Mouse (Mus musculus): ENCODE data around the gene Fxyd3.

Fxyd3 gene

GRCm38 (mm10) chr7:31076492-31076891 is at the start of gene Fxyd3:
Gene Fxyd3, minus strand, starts transcription at chr7:31076704.
- no peak for DNase-seq (ENCODE audit: low read depth, low spot score)

GRCm38 (mm10) chr7:31125116-31125515 is 48.6 kb upstream of the Fxyd3 start:
- DNase-seq (ENCODE audit: low read depth, low spot score) = no peak

GRCm38 (mm10) chr7:31124381-31124780 is 47.9 kb upstream of the Fxyd3 start:
- DNase-seq (ENCODE audit: low read depth, low spot score) = no peak

- DNase-seq (ENCODE audit: low read depth, low spot score) = no peak
Measured at GRCm38 (mm10) chr7:31123697-31124096, 47.2 kb upstream of the Fxyd3 start.

GRCm38 (mm10) chr7:31122641-31123631 is 46.4 kb upstream of the Fxyd3 start:
- DNase-seq (ENCODE audit: low read depth, low spot score) = no peak

- no peak for DNase-seq (ENCODE audit: low read depth, low spot score)
Measured at GRCm38 (mm10) chr7:31119556-31119955, 43.1 kb upstream of the Fxyd3 start.

GRCm38 (mm10) chr7:31118486-31118885 is 42.0 kb upstream of the Fxyd3 start:
- DNase-seq (ENCODE audit: low read depth, low spot score) = no peak

GRCm38 (mm10) chr7:31117465-31117864 is 41.0 kb upstream of the Fxyd3 start:
- DNase-seq (ENCODE audit: low read depth, low spot score) = no peak

GRCm38 (mm10) chr7:31116721-31117145 is 40.2 kb upstream of the Fxyd3 start:
- no peak for DNase-seq (ENCODE audit: low read depth, low spot score)

GRCm38 (mm10) chr7:31115587-31116043 is 39.1 kb upstream of the Fxyd3 start:
- DNase-seq (ENCODE audit: low read depth, low spot score) = no peak

- DNase-seq (ENCODE audit: low read depth, low spot score) = no peak
Measured at GRCm38 (mm10) chr7:31115182-31115581, 38.7 kb upstream of the Fxyd3 start, which contains the start of gene Hpn. Gene Hpn, minus strand, starts transcription at chr7:31115290.

- DNase-seq (ENCODE audit: low read depth, low spot score) = no peak
Measured at GRCm38 (mm10) chr7:31114646-31115045, 38.1 kb upstream of the Fxyd3 start.

GRCm38 (mm10) chr7:31113800-31114199 is 37.3 kb upstream of the Fxyd3 start:
- no peak for DNase-seq (ENCODE audit: low read depth, low spot score)

- no peak for DNase-seq (ENCODE audit: low read depth, low spot score)
Measured at GRCm38 (mm10) chr7:31112036-31112435, 35.5 kb upstream of the Fxyd3 start.

GRCm38 (mm10) chr7:31110861-31111385 is 34.4 kb upstream of the Fxyd3 start:
- DNase-seq (ENCODE audit: low read depth, low spot score) = no peak

- DNase-seq (ENCODE audit: low read depth, low spot score) = no peak
Measured at GRCm38 (mm10) chr7:31109796-31110195, 33.3 kb upstream of the Fxyd3 start.

GRCm38 (mm10) chr7:31109091-31109490 is 32.6 kb upstream of the Fxyd3 start:
- DNase-seq (ENCODE audit: low read depth, low spot score) = no peak

GRCm38 (mm10) chr7:31107781-31108180 is 31.3 kb upstream of the Fxyd3 start:
- DNase-seq (ENCODE audit: low read depth, low spot score) = no peak

GRCm38 (mm10) chr7:31106166-31106565 is 29.7 kb upstream of the Fxyd3 start:
- DNase-seq (ENCODE audit: low read depth, low spot score) = no peak

- peak; percentile 41 for DNase-seq (ENCODE audit: low read depth, low spot score)
Measured at GRCm38 (mm10) chr7:31105061-31105768, 28.7 kb upstream of the Fxyd3 start.

- DNase-seq (ENCODE audit: low read depth, low spot score) = no peak
Measured at GRCm38 (mm10) chr7:31100786-31101185, 24.3 kb upstream of the Fxyd3 start.

- no peak for DNase-seq (ENCODE audit: low read depth, low spot score)
Measured at GRCm38 (mm10) chr7:31099612-31099982, 23.1 kb upstream of the Fxyd3 start.

Data from 3T3-L1 (cell line).